In the genomic region with DNA sequence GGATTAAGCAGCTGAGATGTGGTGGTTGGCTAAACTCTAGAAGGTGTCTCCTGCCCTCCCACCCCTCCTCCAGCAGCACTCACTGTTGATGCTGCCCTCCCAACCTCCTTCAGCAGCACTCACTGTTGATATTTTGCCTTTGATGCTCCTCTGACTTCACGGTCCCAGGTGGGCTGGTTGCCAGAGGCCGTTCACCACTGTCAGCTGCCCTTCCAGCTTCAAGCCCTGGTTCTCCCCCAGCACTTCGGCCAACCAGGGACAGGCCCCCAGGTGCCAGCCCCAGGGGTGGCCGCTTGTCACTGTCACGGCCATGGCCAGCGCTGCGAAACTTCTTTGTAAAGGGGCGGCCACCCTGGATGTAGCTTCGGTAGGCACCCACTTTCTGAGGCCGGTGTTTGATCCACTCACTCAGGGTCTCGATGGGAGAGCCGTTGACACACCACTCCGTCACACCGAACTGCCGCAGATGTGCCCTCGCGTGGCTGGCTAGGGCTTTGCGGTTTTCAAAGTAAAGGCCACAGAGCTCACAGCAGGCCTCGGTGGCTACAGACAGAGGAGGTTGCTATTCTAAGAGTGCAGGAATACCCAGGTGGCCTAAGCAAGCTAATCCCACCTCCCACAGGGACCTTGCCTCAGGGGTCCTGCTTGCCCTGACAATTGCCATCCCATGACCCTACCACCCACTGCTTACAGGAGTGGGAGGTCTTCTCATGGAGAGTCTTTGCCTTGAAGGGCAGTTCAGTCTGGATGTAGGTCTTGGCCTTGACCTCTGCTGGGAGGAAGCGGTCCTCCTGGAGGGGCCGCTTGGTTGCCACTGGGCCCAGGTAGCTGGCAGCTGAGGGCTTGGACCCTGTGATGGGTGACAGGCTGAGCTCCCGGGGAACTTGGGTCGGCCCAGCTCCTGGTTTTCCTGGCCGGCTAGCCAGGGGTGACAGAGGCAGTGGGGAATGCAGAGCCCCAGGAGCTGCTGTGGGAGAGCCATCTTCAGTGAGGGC, we compare ENCODE assay signal across 27 mouse cellular contexts. TPM values are rescaled to one million over a fixed set of nuclear protein-coding genes. Genes with fewer than 3 reads are reported as not detected.
DNase-seq lines count a peak whose midpoint lies in the region; ATAC-seq lines count a peak whose summit lies in the region.
"Had no signal": no experiment of that assay in that cellular context is flagged by ENCODE, and none has a peak within 500 bp of the region (broad histone marks: within the 10 kb centered on the region; RNA-seq: fewer than 3 reads in every experiment).

No protein-coding gene starts in this region.

- H3K27ac ChIP-seq in neural tube, embryonic 11.5 days (ENCODE audit: low read depth, low read length) = no peak overlapping the region
- no peak overlapping the region for H3K27ac ChIP-seq in neural tube, embryonic 15.5 days (replicated peaks)
- H3K27ac ChIP-seq in forebrain, embryonic 14.5 days (ENCODE audit: low read depth, low read length) = no peak overlapping the region
- H3K27ac ChIP-seq: hindbrain, embryonic 13.5 days; liver, embryonic 12.5 days; midbrain, embryonic 12.5 days; stomach, embryonic 15.5 days had no signal

- no peaks in the 10 kb centered on the region for H3K9me3 ChIP-seq in neural tube, embryonic 11.5 days (ENCODE audit: control insufficient read depth, low read length)
- H3K9me3 ChIP-seq in neural tube, embryonic 15.5 days (replicated peaks) = no peaks in the 10 kb centered on the region
- no peaks in the 10 kb centered on the region for H3K9me3 ChIP-seq in forebrain, embryonic 14.5 days (replicated peaks; ENCODE audit: control insufficient read depth, low read length)
- H3K9me3 ChIP-seq: heart, embryonic 12.5 days; hindbrain, embryonic 13.5 days; liver, embryonic 12.5 days; midbrain, embryonic 12.5 days; stomach, embryonic 15.5 days had no signal

- H3K9ac ChIP-seq in neural tube, embryonic 11.5 days (ENCODE audit: low read length) = no peak overlapping the region
- H3K9ac ChIP-seq in neural tube, embryonic 15.5 days (replicated peaks) = no peak overlapping the region
- no peak overlapping the region for H3K9ac ChIP-seq in forebrain, embryonic 14.5 days (ENCODE audit: low read length)
- H3K9ac ChIP-seq: heart, embryonic 12.5 days; hindbrain, embryonic 13.5 days; liver, embryonic 12.5 days; liver, postnatal 0 days; midbrain, embryonic 12.5 days; stomach, embryonic 15.5 days had no signal

- no peaks in the 10 kb centered on the region for H3K27me3 ChIP-seq in neural tube, embryonic 11.5 days (ENCODE audit: control insufficient read depth, insufficient read depth, low read length)
- no peaks in the 10 kb centered on the region for H3K27me3 ChIP-seq in neural tube, embryonic 15.5 days (replicated peaks)
- H3K27me3 ChIP-seq in forebrain, embryonic 14.5 days (replicated peaks; ENCODE audit: control insufficient read depth, insufficient read depth, low read length) = no peaks in the 10 kb centered on the region
- H3K27me3 ChIP-seq: heart, embryonic 12.5 days; hindbrain, embryonic 13.5 days; liver, embryonic 12.5 days; midbrain, embryonic 12.5 days; stomach, embryonic 15.5 days had no signal

- DNase-seq in cerebellum, adult 11-12 months = peak; percentile 17
- no peak for DNase-seq in cerebellum, adult 9-11 months
- DNase-seq in neural tube, embryonic 11.5 days (ENCODE audit: low spot score) = peak; percentile 9
- DNase-seq in adrenal gland, postnatal 10 days = peak; percentile 64
- DNase-seq in spleen, adult 12 weeks (ENCODE audit: low spot score) = no peak
- DNase-seq in forebrain, embryonic 14.5 days (ENCODE audit: low spot score) = no peak
- DNase-seq: cerebellum, adult 18-20 months; cerebellum, postnatal 14 days; gastrocnemius, postnatal 10 days; heart, postnatal 4 days; kidney, adult 8-10 months; kidney, postnatal 10 days; layer of hippocampus, postnatal 36 days; left cerebral cortex, postnatal 4 days; liver, postnatal 0 days; lung, postnatal 36 days; retina, postnatal 1 day; right cerebral cortex, postnatal 14 days; thymus, postnatal 4 days had no signal

- no peaks in the 10 kb centered on the region for H3K4me1 ChIP-seq in neural tube, embryonic 11.5 days (ENCODE audit: control insufficient read depth, insufficient read depth, low read length)
- peaks cover 15% of the 10 kb centered on the region for H3K4me1 ChIP-seq in neural tube, embryonic 15.5 days
- H3K4me1 ChIP-seq in forebrain, embryonic 14.5 days (ENCODE audit: control insufficient read depth, insufficient read depth, low read length) = peaks cover 1% of the 10 kb centered on the region

- H3K4me3 ChIP-seq in neural tube, embryonic 11.5 days (ENCODE audit: low read depth, low read length) = no peak overlapping the region
- no peak overlapping the region for H3K4me3 ChIP-seq in neural tube, embryonic 15.5 days (replicated peaks)
- H3K4me3 ChIP-seq in forebrain, embryonic 14.5 days (ENCODE audit: low read depth, low read length) = no peak overlapping the region
- H3K4me3 ChIP-seq: heart, embryonic 12.5 days; hindbrain, embryonic 13.5 days; liver, embryonic 12.5 days; midbrain, embryonic 12.5 days; stomach, embryonic 15.5 days had no signal

- peaks cover 43% of the 10 kb centered on the region for H3K36me3 ChIP-seq in neural tube, embryonic 11.5 days (ENCODE audit: control insufficient read depth, insufficient read depth, low read length)
- H3K36me3 ChIP-seq in neural tube, embryonic 15.5 days = peaks cover 79% of the 10 kb centered on the region
- H3K36me3 ChIP-seq in forebrain, embryonic 14.5 days (ENCODE audit: control insufficient read depth, insufficient read depth, low read length) = peaks cover 91% of the 10 kb centered on the region

- no peak overlapping the region for H3K4me2 ChIP-seq in neural tube, embryonic 11.5 days (ENCODE audit: low read depth)
- no peak overlapping the region for H3K4me2 ChIP-seq in neural tube, embryonic 15.5 days
- no peak overlapping the region for H3K4me2 ChIP-seq in forebrain, embryonic 14.5 days (ENCODE audit: low read length)
- H3K4me2 ChIP-seq: heart, embryonic 12.5 days; hindbrain, embryonic 13.5 days; liver, embryonic 12.5 days; midbrain, embryonic 12.5 days; stomach, embryonic 15.5 days had no signal

- ATAC-seq in neural tube, embryonic 11.5 days (ENCODE audit: insufficient read depth, low FRiP score, low TSS enrichment) = no peak
- no peak for ATAC-seq in neural tube, embryonic 15.5 days (ENCODE audit: low FRiP score)
- ATAC-seq in forebrain, embryonic 14.5 days = no peak
- ATAC-seq: forebrain, embryonic 16.5 days; intestine, embryonic 16.5 days; liver, embryonic 12.5 days; liver, postnatal 0 days had no signal

- WGBS in neural tube, embryonic 11.5 days = 86% methylated on average over 24 of the region's 24 CpGs
- WGBS in neural tube, embryonic 15.5 days = 85% methylated on average over 24 of the region's 24 CpGs
- 87% methylated on average over 24 of the region's 24 CpGs for WGBS in forebrain, embryonic 14.5 days

RNA-seq across cellular contexts. Expression of gene Akap8l, which starts 6.7 kb away (rescaled TPM):
- 73.2 and 81.3 TPM in 2 replicates for polyA plus RNA-seq in neural tube, embryonic 11.5 days (2014; fragmentation: Nextera tagmentation; extraction: Ambion mirVana)
- polyA plus RNA-seq in neural tube, embryonic 15.5 days (2015; fragmentation: Nextera tagmentation; extraction: Ambion mirVana) = 146 and 170 TPM in 2 replicates
- 100 to 1,000 TPM in 1 of 2 experiments, 10 to 100 TPM in 1; 61.0 to 112 TPM for total RNA-seq in adrenal gland, postnatal 10 days (2021)
- 66.6 and 82.4 TPM in 2 replicates for polyA plus RNA-seq in forebrain, embryonic 14.5 days (2014; fragmentation: Nextera tagmentation; extraction: Ambion mirVana)

RNA-seq across cellular contexts. Expression of gene Wiz, which starts 32.2 kb away (rescaled TPM):
- 43.8 and 47.2 TPM in 2 replicates for polyA plus RNA-seq in neural tube, embryonic 11.5 days (2014; fragmentation: Nextera tagmentation; extraction: Ambion mirVana)
- 34.0 and 34.3 TPM in 2 replicates for polyA plus RNA-seq in neural tube, embryonic 15.5 days (2015; fragmentation: Nextera tagmentation; extraction: Ambion mirVana)
- 10 to 100 TPM; 38.3 to 44.9 TPM for total RNA-seq in adrenal gland, postnatal 10 days (2021)
- polyA plus RNA-seq in forebrain, embryonic 14.5 days (2014; fragmentation: Nextera tagmentation; extraction: Ambion mirVana) = 29.2 and 35.6 TPM in 2 replicates

RNA-seq across cellular contexts. Expression of gene Akap8, which starts 36.0 kb away (rescaled TPM):
- 50.6 and 51.8 TPM in 2 replicates for polyA plus RNA-seq in neural tube, embryonic 11.5 days (2014; fragmentation: Nextera tagmentation; extraction: Ambion mirVana)
- polyA plus RNA-seq in neural tube, embryonic 15.5 days (2015; fragmentation: Nextera tagmentation; extraction: Ambion mirVana) = 100 and 101 TPM in 2 replicates
- 10 to 100 TPM; 70.8 to 94.5 TPM for total RNA-seq in adrenal gland, postnatal 10 days (2021)
- polyA plus RNA-seq in forebrain, embryonic 14.5 days (2014; fragmentation: Nextera tagmentation; extraction: Ambion mirVana) = 33.9 and 40.1 TPM in 2 replicates

RNA-seq across cellular contexts. Expression of gene Rasal3, which starts 46.3 kb away (rescaled TPM):
- polyA plus RNA-seq in neural tube, embryonic 11.5 days (2014; fragmentation: Nextera tagmentation; extraction: Ambion mirVana) = 0.42 and 0.82 TPM in 2 replicates
- polyA plus RNA-seq in neural tube, embryonic 15.5 days (2015; fragmentation: Nextera tagmentation; extraction: Ambion mirVana) = 0.55 and 11.3 TPM in 2 replicates
- total RNA-seq in adrenal gland, postnatal 10 days (2021) = 1 to 10 TPM; 4.5 to 4.9 TPM
- polyA plus RNA-seq in forebrain, embryonic 14.5 days (2014; fragmentation: Nextera tagmentation; extraction: Ambion mirVana) = 0.52 and 1.2 TPM in 2 replicates

Comparison
In these comparisons a context has a peak if more than half of its experiments do, and no peak if none do; other contexts are left out.
1. DNase-seq: peak in cerebellum, adult 11-12 months (single experiment), neural tube, embryonic 11.5 days (single experiment) and adrenal gland, postnatal 10 days (single experiment); none in cerebellum, adult 9-11 months (single experiment), spleen, adult 12 weeks (single experiment) and forebrain, embryonic 14.5 days (single experiment).